8 mouse cellular contexts compared by ENCODE assay signal in the genomic region with DNA sequence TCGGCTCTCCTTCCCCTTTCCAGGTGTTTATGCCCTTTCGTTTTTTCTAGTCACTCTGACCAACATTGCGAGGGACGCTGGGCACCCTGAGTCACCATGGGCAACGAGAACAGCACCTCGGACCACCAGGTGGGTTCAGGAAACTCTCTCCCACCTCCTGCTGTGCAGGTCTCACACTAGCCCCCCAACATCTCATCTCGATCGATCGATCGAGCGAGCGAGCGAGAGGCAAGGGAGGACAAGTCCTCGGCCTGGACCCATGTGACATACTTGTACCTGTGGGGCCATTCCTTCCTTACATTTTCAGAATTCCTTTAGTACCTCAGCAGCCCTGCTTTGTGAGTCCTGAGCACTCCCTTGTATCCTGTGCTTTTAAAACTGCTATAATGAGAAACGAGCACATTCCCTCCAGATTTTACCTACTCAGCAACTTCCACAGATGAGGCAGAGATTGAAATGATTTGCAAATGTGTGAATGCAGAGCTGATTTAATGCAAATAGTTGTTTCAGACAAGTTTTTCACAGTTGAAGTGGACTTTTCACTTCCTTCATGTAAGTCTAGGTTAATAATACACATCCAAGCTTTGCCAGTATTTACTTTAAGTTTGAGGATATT. TPM values are rescaled to one million over a fixed set of nuclear protein-coding genes. Genes with fewer than 3 reads are reported as not detected.
DNase-seq lines count a peak whose midpoint lies in the region; ATAC-seq and TF ChIP-seq lines count a peak whose summit lies in the region.

A gene (plus strand): TSS at position 51 of the 616 bp plus-strand sequence.

- H3K9ac ChIP-seq in heart, embryonic 13.5 days = peak within 1 kb of the TSS; percentile 77
- no peak within 1 kb of the TSS for H3K9ac ChIP-seq in midbrain, postnatal 0 days (replicated peaks; ENCODE audit: low read length, poor library complexity, severe bottlenecking)

- no peak for ATAC-seq in heart, embryonic 13.5 days (ENCODE audit: extremely low read depth, insufficient number of reproducible peaks, low FRiP score, low TSS enrichment)
- no peak for ATAC-seq in midbrain, postnatal 0 days (ENCODE audit: low FRiP score)
- ATAC-seq in frontal cortex, adult (ENCODE audit: low TSS enrichment) = no peak

- H3K4me1 ChIP-seq in cortical plate, adult 2 months (ENCODE audit: control insufficient read depth, insufficient read depth, low read length) = peaks cover 2% of the 10 kb centered on the region; the same call in 1 of the 2 replicates
- peaks cover 17% of the 10 kb centered on the region for H3K4me1 ChIP-seq in heart, embryonic 13.5 days
- no peaks in the 10 kb centered on the region for H3K4me1 ChIP-seq in midbrain, postnatal 0 days (ENCODE audit: insufficient read depth, low read length)

- H3K36me3 ChIP-seq in heart, embryonic 13.5 days = no peaks in the 10 kb centered on the region
- H3K36me3 ChIP-seq in midbrain, postnatal 0 days (ENCODE audit: insufficient read depth, low read length) = no peaks in the 10 kb centered on the region

- DNase-seq in layer of hippocampus, adult 18-20 months (ENCODE audit: low spot score in 2 of 2) = no peak
- DNase-seq in layer of hippocampus, adult 11-12 months (ENCODE audit: low spot score) = no peak
- no peak for DNase-seq in left cerebral cortex, adult 8-10 months (ENCODE audit: low spot score in 2 of 2)
- DNase-seq in midbrain, postnatal 0 days (ENCODE audit: low spot score) = no peak
- no peak for DNase-seq in right cerebral cortex, adult 18-20 months

- 0 out of 2 replicates have a peak, but pooled peaks cover 5% of the 10 kb centered on the region for H3K9me3 ChIP-seq in heart, embryonic 13.5 days
- no peaks in the 10 kb centered on the region for H3K9me3 ChIP-seq in midbrain, postnatal 0 days (ENCODE audit: low read length)

- no peak for TF ChIP-seq CTCF in cortical plate, adult 2 months (IDR thresholded peaks at IDR 0.05; ENCODE audit: extremely low read depth, insufficient read depth, low read length)
- TF ChIP-seq CTCF in midbrain, postnatal 0 days (IDR thresholded peaks at IDR 0.05) = no peak

- no peaks in the 10 kb centered on the region for H3K27me3 ChIP-seq in heart, embryonic 13.5 days (replicated peaks)
- H3K27me3 ChIP-seq in midbrain, postnatal 0 days (ENCODE audit: insufficient read depth, low read length) = no peaks in the 10 kb centered on the region

- H3K4me3 ChIP-seq in cortical plate, adult 2 months (ENCODE audit: insufficient read depth, low read length) = no peak within 1 kb of the TSS
- peak within 1 kb of the TSS; percentile 49 for H3K4me3 ChIP-seq in heart, embryonic 13.5 days
- H3K4me3 ChIP-seq in midbrain, postnatal 0 days (ENCODE audit: low read depth, low read length) = no peak within 1 kb of the TSS

- H3K4me2 ChIP-seq in heart, embryonic 13.5 days = peak within 1 kb of the TSS; percentile 70
- H3K4me2 ChIP-seq in midbrain, postnatal 0 days (ENCODE audit: low read depth, low read length, poor library complexity, severe bottlenecking) = no peak within 1 kb of the TSS; the same call in 1 of the 2 replicates

- 17% methylated on average over 15 of the region's 15 CpGs for WGBS in heart, embryonic 13.5 days
- 52% methylated on average over 15 of the region's 15 CpGs for WGBS in midbrain, postnatal 0 days

- H3K27ac ChIP-seq in cortical plate, adult 2 months (ENCODE audit: insufficient read depth, low read length) = no peak within 1 kb of the TSS
- H3K27ac ChIP-seq in heart, embryonic 13.5 days (replicated peaks) = no peak within 1 kb of the TSS
- H3K27ac ChIP-seq in midbrain, postnatal 0 days (ENCODE audit: low read depth, low read length) = no peak within 1 kb of the TSS

- no peak for TF ChIP-seq POLR2A in cortical plate, adult 2 months (IDR thresholded peaks at IDR 0.05; ENCODE audit: extremely low read depth, insufficient read depth, low read length)

RNA-seq across cellular contexts. Expression of the gene that starts here (rescaled TPM):
- 10 to 100 TPM; 73.8 to 77.5 TPM for total RNA-seq in layer of hippocampus, adult 18-20 months (2021)
- polyA plus RNA-seq in cortical plate, adult 2 months (2012; rRNA removed) = 44.6 and 49.4 TPM in 2 replicates
- polyA plus RNA-seq in heart, embryonic 13.5 days (2015; fragmentation: Nextera tagmentation; extraction: Ambion mirVana) = 40.6 and 42.5 TPM in 2 replicates
- 10 to 100 TPM; 64.2 to 70.3 (median 68.0) TPM for total RNA-seq in left cerebral cortex, adult 8-10 months (2022)
- 49.9 and 54.8 TPM in 2 replicates for total RNA-seq in midbrain, postnatal 0 days (2014; rRNA removed)
- 52.4 and 55.9 TPM in 2 replicates for polyA plus RNA-seq in midbrain, postnatal 0 days (2015; fragmentation: Nextera tagmentation; extraction: Ambion mirVana)
